Mouse (Mus musculus): ENCODE data around the gene Isg20. TPM values are rescaled to one million over a fixed set of nuclear protein-coding genes. Genes with fewer than 3 reads are reported as not detected.

Gene Isg20
- polyA plus RNA-seq, 1 experiment from 2014 or later = 29.8 TPM

- DNase-seq (ENCODE audit: low read depth, low spot score) (no peak), ATAC-seq (no peak)
- peaks cover 13% of the 10 kb centered on the region for H3K27me3 ChIP-seq
- no peak for TF ChIP-seq CTCF (IDR thresholded peaks at IDR 0.05)
- ChIA-PET CTCF (no interaction called here), POLR2A (no interaction called here)
- in situ Hi-C loops (cut with MboI; ENCODE audit: low pct_unique_long_range_greater_than_20kb) = no loop called here
Measured at GRCm38 (mm10) chr7:78942544-78942943, 29.3 kb downstream of the Isg20 start.

- no peak for ATAC-seq
- ChIA-PET CTCF (no interaction called here), POLR2A (no interaction called here)
- no peaks in the 10 kb centered on the region for H3K27me3 ChIP-seq
- no peak for TF ChIP-seq CTCF (IDR thresholded peaks at IDR 0.05)
- in situ Hi-C loops (cut with MboI; ENCODE audit: low pct_unique_long_range_greater_than_20kb) = no loop called here
- DNase-seq (ENCODE audit: low read depth, low spot score) = no peak
Measured at GRCm38 (mm10) chr7:78953886-78954572, 40.8 kb downstream of the Isg20 start.

- ChIA-PET CTCF (no interaction called here), POLR2A (no interaction called here)
- ATAC-seq (no peak), DNase-seq (ENCODE audit: low read depth, low spot score) (no peak)
- in situ Hi-C loops (cut with MboI; ENCODE audit: low pct_unique_long_range_greater_than_20kb) = no loop called here
- H3K27me3 ChIP-seq = peaks cover 2% of the 10 kb centered on the region
- TF ChIP-seq CTCF (IDR thresholded peaks at IDR 0.05) = no peak
Measured at GRCm38 (mm10) chr7:78954619-78955018, 41.4 kb downstream of the Isg20 start.

- ChIA-PET POLR2A (no interaction called here), CTCF (no interaction called here)
- in situ Hi-C loops (cut with MboI; ENCODE audit: low pct_unique_long_range_greater_than_20kb) = no loop called here
- no peak for TF ChIP-seq CTCF (IDR thresholded peaks at IDR 0.05)
- peaks cover 2% of the 10 kb centered on the region for H3K27me3 ChIP-seq
- ATAC-seq = no peak
- no peak for DNase-seq (ENCODE audit: low read depth, low spot score)
Measured at GRCm38 (mm10) chr7:78955086-78955485, 41.9 kb downstream of the Isg20 start.

GRCm38 (mm10) chr7:78958499-78959073 is 45.4 kb downstream of the Isg20 start:
- CTCF ChIA-PET = no interaction called here
- TF ChIP-seq CTCF (IDR thresholded peaks at IDR 0.05) = no peak
- ATAC-seq (no peak), DNase-seq (ENCODE audit: low read depth, low spot score) (no peak)
- POLR2A ChIA-PET = no interaction called here
- peaks cover 5% of the 10 kb centered on the region for H3K27me3 ChIP-seq
- in situ Hi-C loops (cut with MboI; ENCODE audit: low pct_unique_long_range_greater_than_20kb) = no loop called here

- ATAC-seq (no peak), DNase-seq (ENCODE audit: low read depth, low spot score) (no peak)
- in situ Hi-C loops (cut with MboI; ENCODE audit: low pct_unique_long_range_greater_than_20kb) = no loop called here
- no peak for TF ChIP-seq CTCF (IDR thresholded peaks at IDR 0.05)
- peaks cover 5% of the 10 kb centered on the region for H3K27me3 ChIP-seq
- CTCF ChIA-PET = interaction anchor here (1.7 to 1.9 kb wide), 2 partner anchors 13 to 17 kb away, joined by 3 to 4 read pairs; no protein-coding TSS in a partner anchor
- POLR2A ChIA-PET = no interaction called here
Measured at GRCm38 (mm10) chr7:78963891-78964290, 50.7 kb downstream of the Isg20 start.

Other genes starting within 250 kb of the Isg20 start
- 13.7 TPM for gene Ntrk3, start 175.4 kb upstream of the Isg20 start, polyA plus RNA-seq (2021)
- gene Mrps11, start 130.3 kb upstream of the Isg20 start, polyA plus RNA-seq (2021) = 105 TPM
- 66.1 TPM for gene Mrpl46, start 129.9 kb upstream of the Isg20 start, polyA plus RNA-seq (2021)
- gene Det1, start 66.2 kb upstream of the Isg20 start, polyA plus RNA-seq (2021) = 10.9 TPM
- 39.3 TPM for gene Aen, start 17.6 kb upstream of the Isg20 start, polyA plus RNA-seq (2021)
- gene Acan, start 140.1 kb downstream of the Isg20 start, polyA plus RNA-seq (2021) = not detected
- gene Hapln3, start 217.6 kb downstream of the Isg20 start, polyA plus RNA-seq (2021) = 0.54 TPM
- 784 TPM for gene Mfge8, start 235.6 kb downstream of the Isg20 start, polyA plus RNA-seq (2021)